Mouse (Mus musculus): Measurements from ENCODE around the gene H2-Oa. TPM values are rescaled to one million over a fixed set of nuclear protein-coding genes. Genes with fewer than 3 reads are reported as not detected.

H2-Oa gene
- polyA plus RNA-seq, 1 experiment: 0.07 TPM

- peak; percentile 68 for DNase-seq (ENCODE audit: low read depth)
- TF ChIP-seq POLR2A (IDR thresholded peaks at IDR 0.05; ENCODE audit: borderline replicate concordance, extremely low read depth, insufficient read depth, insufficient read length, poor library complexity, severe bottlenecking): no peak
- TF ChIP-seq CTCF (IDR thresholded peaks at IDR 0.05; ENCODE audit: borderline replicate concordance, extremely low read depth, insufficient read depth, insufficient read length): no peak
Measured at GRCm38 (mm10) chr17:34118113-34118872, 26.2 kb downstream of the H2-Oa start.

GRCm38 (mm10) chr17:34118873-34119248 lies 26.7 kb downstream of the H2-Oa start:
- TF ChIP-seq POLR2A (IDR thresholded peaks at IDR 0.05; ENCODE audit: borderline replicate concordance, extremely low read depth, insufficient read depth, insufficient read length, poor library complexity, severe bottlenecking): no peak
- no peak for TF ChIP-seq CTCF (IDR thresholded peaks at IDR 0.05; ENCODE audit: borderline replicate concordance, extremely low read depth, insufficient read depth, insufficient read length)
- no peak for DNase-seq (ENCODE audit: low read depth)

- peak; percentile 100 for DNase-seq (ENCODE audit: low read depth)
- peak; percentile 98 for TF ChIP-seq POLR2A (IDR thresholded peaks at IDR 0.05; ENCODE audit: borderline replicate concordance, extremely low read depth, insufficient read depth, insufficient read length, poor library complexity, severe bottlenecking)
- TF ChIP-seq CTCF (IDR thresholded peaks at IDR 0.05; ENCODE audit: borderline replicate concordance, extremely low read depth, insufficient read depth, insufficient read length): no peak
Measured at GRCm38 (mm10) chr17:34119249-34120179, 27.4 kb downstream of the H2-Oa start, which contains the start of gene H2-DMa. Gene H2-DMa (plus strand): TSS chr17:34119541.

- peak; percentile 59 for TF ChIP-seq POLR2A (IDR thresholded peaks at IDR 0.05; ENCODE audit: borderline replicate concordance, extremely low read depth, insufficient read depth, insufficient read length, poor library complexity, severe bottlenecking)
- TF ChIP-seq CTCF (IDR thresholded peaks at IDR 0.05; ENCODE audit: borderline replicate concordance, extremely low read depth, insufficient read depth, insufficient read length): no peak
- peak; percentile 94 for DNase-seq (ENCODE audit: low read depth)
Measured at GRCm38 (mm10) chr17:34120180-34120723, 28.1 kb downstream of the H2-Oa start.

- no peak for TF ChIP-seq POLR2A (IDR thresholded peaks at IDR 0.05; ENCODE audit: borderline replicate concordance, extremely low read depth, insufficient read depth, insufficient read length, poor library complexity, severe bottlenecking)
- TF ChIP-seq CTCF (IDR thresholded peaks at IDR 0.05; ENCODE audit: borderline replicate concordance, extremely low read depth, insufficient read depth, insufficient read length): peak; percentile 20; the same call in 1 of the 2 replicates
- DNase-seq (ENCODE audit: low read depth): no peak
Measured at GRCm38 (mm10) chr17:34120814-34121171, 28.7 kb downstream of the H2-Oa start.

- peak; percentile 91 for DNase-seq (ENCODE audit: low read depth)
- TF ChIP-seq CTCF (IDR thresholded peaks at IDR 0.05; ENCODE audit: borderline replicate concordance, extremely low read depth, insufficient read depth, insufficient read length) (no peak), POLR2A (IDR thresholded peaks at IDR 0.05; ENCODE audit: borderline replicate concordance, extremely low read depth, insufficient read depth, insufficient read length, poor library complexity, severe bottlenecking) (peak; percentile 7; the same call in 1 of the 2 replicates)
Measured at GRCm38 (mm10) chr17:34121172-34121878, 29.2 kb downstream of the H2-Oa start.

- no peak for TF ChIP-seq CTCF (IDR thresholded peaks at IDR 0.05; ENCODE audit: borderline replicate concordance, extremely low read depth, insufficient read depth, insufficient read length)
- no peak for TF ChIP-seq POLR2A (IDR thresholded peaks at IDR 0.05; ENCODE audit: borderline replicate concordance, extremely low read depth, insufficient read depth, insufficient read length, poor library complexity, severe bottlenecking)
- DNase-seq (ENCODE audit: low read depth): peak; percentile 88
Measured at GRCm38 (mm10) chr17:34121879-34122187, 29.7 kb downstream of the H2-Oa start.

- DNase-seq (ENCODE audit: low read depth): peak; percentile 98
- TF ChIP-seq POLR2A (IDR thresholded peaks at IDR 0.05; ENCODE audit: borderline replicate concordance, extremely low read depth, insufficient read depth, insufficient read length, poor library complexity, severe bottlenecking) (peak; percentile 86), CTCF (IDR thresholded peaks at IDR 0.05; ENCODE audit: borderline replicate concordance, extremely low read depth, insufficient read depth, insufficient read length) (0 out of 2 replicates have a peak, but pooled peaks have one; percentile 0)
Measured at GRCm38 (mm10) chr17:34122188-34122984, 30.2 kb downstream of the H2-Oa start, which contains the start of gene Brd2. Gene Brd2 (minus strand): TSS chr17:34122634.

GRCm38 (mm10) chr17:34123111-34123510 lies 31.0 kb downstream of the H2-Oa start:
- DNase-seq (ENCODE audit: low read depth): no peak
- TF ChIP-seq POLR2A (IDR thresholded peaks at IDR 0.05; ENCODE audit: borderline replicate concordance, extremely low read depth, insufficient read depth, insufficient read length, poor library complexity, severe bottlenecking): no peak
- TF ChIP-seq CTCF (IDR thresholded peaks at IDR 0.05; ENCODE audit: borderline replicate concordance, extremely low read depth, insufficient read depth, insufficient read length): no peak

GRCm38 (mm10) chr17:34123518-34123917 lies 31.4 kb downstream of the H2-Oa start:
- peak; percentile 52 for DNase-seq (ENCODE audit: low read depth)
- TF ChIP-seq POLR2A (IDR thresholded peaks at IDR 0.05; ENCODE audit: borderline replicate concordance, extremely low read depth, insufficient read depth, insufficient read length, poor library complexity, severe bottlenecking): no peak
- no peak for TF ChIP-seq CTCF (IDR thresholded peaks at IDR 0.05; ENCODE audit: borderline replicate concordance, extremely low read depth, insufficient read depth, insufficient read length)
